Mouse (Mus musculus) liver, postnatal 0 days (tissue): Measurements from ENCODE around the gene Brd9.

Source experiments
- CTCF ChIP-seq: sonication (generic); IDR thresholded peaks from 2 replicates; pipeline ENCODE4 v1.5.1; 2016; ENCODE audit warnings: antibody characterized with exemption, low read depth
- EP300 ChIP-seq: IDR thresholded peaks from 2 replicates; pipeline ENCODE4 v1.6.1; 2016; ENCODE audit warnings: antibody characterized with exemption, low read depth, mild to moderate bottlenecking

- TF ChIP-seq CTCF (no peak), EP300 (no peak)
Observed at GRCm38 (mm10) chr13:74000961-74001360, 63.4 kb downstream of the Brd9 start.
